Mouse (Mus musculus) small intestine, adult 2 months (tissue): ENCODE results near the gene Fn1.

Source experiments
- CTCF ChIP-seq: fragments of 200-500 bp; IDR thresholded peaks from 2 replicates; pipeline ENCODE4 v1.5.1; 2012; ENCODE audit warnings: low read depth, mild to moderate bottlenecking, control low read depth, inconsistent platforms, low read length, moderate library complexity, mixed read lengths; ENCODE audit not compliant: insufficient replicate concordance, insufficient read length; ENCODE audit errors: extremely low read depth
- POLR2A ChIP-seq: fragments of 200-500 bp; IDR thresholded peaks from 2 replicates; pipeline ENCODE4 v1.6.1; 2012; ENCODE audit warnings: low read depth, mild to moderate bottlenecking, control low read depth, inconsistent platforms, low read length, moderate library complexity

GRCm38 (mm10) chr1:71540437-71540836 is 112.6 kb downstream of the Fn1 start:
- TF ChIP-seq POLR2A (no peak), CTCF (no peak)
